In the genomic region with DNA sequence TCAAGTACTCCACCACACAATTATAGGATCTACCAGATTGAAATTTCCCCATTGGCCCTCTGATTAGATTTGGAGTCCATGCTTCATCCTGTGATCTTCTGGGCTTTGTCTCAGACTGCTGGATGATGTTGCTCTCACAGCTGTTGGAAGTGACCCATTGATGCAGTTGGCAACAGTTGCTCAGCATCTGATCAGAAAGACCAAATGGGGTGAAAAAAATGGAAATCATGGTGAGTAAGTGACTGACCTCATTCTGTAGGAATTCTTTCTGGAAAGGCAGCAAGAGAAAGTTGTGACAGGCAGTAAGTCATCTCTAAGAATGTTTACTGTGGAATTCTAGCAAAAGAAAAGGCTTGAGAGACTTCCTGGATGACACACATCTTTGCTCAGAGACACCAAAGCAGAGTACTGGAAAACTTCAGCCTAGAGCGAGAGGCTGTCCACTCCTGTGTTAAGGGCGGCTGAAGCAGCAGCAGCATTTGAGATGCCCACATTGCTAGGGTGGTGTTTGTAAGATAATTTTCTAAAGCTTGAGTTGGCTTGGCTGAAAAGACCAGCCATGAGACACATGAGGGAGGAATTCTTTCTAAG, we compare ENCODE assay signal across 14 mouse cellular contexts. TPM values are rescaled to one million over a fixed set of nuclear protein-coding genes. Genes with fewer than 3 reads are reported as not detected.
A peak's percentile ranks its signal among the peaks of the same experiment; 100 is the strongest.
DNase-seq lines count a peak whose midpoint lies in the region; ATAC-seq and TF ChIP-seq lines count a peak whose summit lies in the region.
"Had no signal": no experiment of that assay in that cellular context is flagged by ENCODE, and none has a peak within 500 bp of the region (broad histone marks: within the 10 kb centered on the region; RNA-seq: fewer than 3 reads in every experiment).

No protein-coding gene starts in this region.

- no peak for TF ChIP-seq POLR2A in heart, adult 2 months (IDR thresholded peaks at IDR 0.05; ENCODE audit: insufficient read depth, low read depth, low read length)

- peaks cover 4% of the 10 kb centered on the region; the same call in 1 of the 2 replicates for H3K4me1 ChIP-seq in heart, adult 2 months (ENCODE audit: control insufficient read depth, insufficient read depth, low read length)
- H3K4me1 ChIP-seq in heart, embryonic 10.5 days = no peaks in the 10 kb centered on the region
- no peaks in the 10 kb centered on the region for H3K4me1 ChIP-seq in lung, embryonic 16.5 days (replicated peaks; ENCODE audit: control insufficient read depth, insufficient read depth, low read length)
- H3K4me1 ChIP-seq: limb, embryonic 12.5 days had no signal

- H3K36me3 ChIP-seq in heart, adult 2 months (ENCODE audit: control insufficient read depth, insufficient read depth, low read length) = no peaks in the 10 kb centered on the region
- no peaks in the 10 kb centered on the region for H3K36me3 ChIP-seq in heart, embryonic 10.5 days
- H3K36me3 ChIP-seq in lung, embryonic 16.5 days (ENCODE audit: control insufficient read depth, insufficient read depth, low read length) = no peaks in the 10 kb centered on the region
- H3K36me3 ChIP-seq: limb, embryonic 12.5 days had no signal

- no peak overlapping the region for H3K4me2 ChIP-seq in lung, embryonic 16.5 days (ENCODE audit: low read depth, low read length)
- H3K4me2 ChIP-seq: limb, embryonic 12.5 days had no signal

- no peak for TF ChIP-seq CTCF in heart, adult 2 months (IDR thresholded peaks at IDR 0.05)

- TF ChIP-seq EP300 in heart, adult 2 months (IDR thresholded peaks at IDR 0.05; ENCODE audit: insufficient read depth, low read depth, low read length) = no peak

- no peaks in the 10 kb centered on the region for H3K9me3 ChIP-seq in heart, embryonic 10.5 days
- no peaks in the 10 kb centered on the region for H3K9me3 ChIP-seq in lung, embryonic 16.5 days (ENCODE audit: control insufficient read depth, low read length)
- H3K9me3 ChIP-seq: limb, embryonic 12.5 days had no signal

- H3K27ac ChIP-seq in heart, adult 2 months = no peak overlapping the region
- no peak overlapping the region for H3K27ac ChIP-seq in heart, embryonic 10.5 days
- peak overlapping the region; percentile 36; the same call in 1 of the 2 replicates for H3K27ac ChIP-seq in lung, embryonic 16.5 days (ENCODE audit: low read length)
- H3K27ac ChIP-seq: limb, embryonic 12.5 days had no signal

- no peaks in the 10 kb centered on the region for H3K27me3 ChIP-seq in heart, adult 2 months (ENCODE audit: control insufficient read depth, insufficient read depth, low read length)
- H3K27me3 ChIP-seq in heart, embryonic 10.5 days (ENCODE audit: insufficient read depth, poor library complexity, severe bottlenecking) = 0 out of 2 replicates have a peak, but pooled peaks cover 4% of the 10 kb centered on the region
- no peaks in the 10 kb centered on the region for H3K27me3 ChIP-seq in lung, embryonic 16.5 days (ENCODE audit: control insufficient read depth, insufficient read depth, low read depth, low read length)
- H3K27me3 ChIP-seq: CH12.LX; limb, embryonic 12.5 days had no signal

- ATAC-seq in lung, embryonic 16.5 days (ENCODE audit: low read depth) = peak; percentile 88

- no peaks in the 10 kb centered on the region for H3K79me2 ChIP-seq in heart, adult 2 months (replicated peaks; ENCODE audit: control insufficient read depth, insufficient read depth, low read length)

- no peak overlapping the region for H3K9ac ChIP-seq in heart, adult 2 months (ENCODE audit: low read depth, low read length)
- H3K9ac ChIP-seq in lung, embryonic 16.5 days (ENCODE audit: low read length) = no peak overlapping the region
- H3K9ac ChIP-seq: limb, embryonic 12.5 days had no signal

- intact Hi-C loops in heart, adult 2 months (cut with DNase I) = no loop called here

- WGBS in heart, adult 2 months = 66% methylated on average over 2 of the region's 2 CpGs
- 65% methylated on average over 2 of the region's 2 CpGs for WGBS in heart, embryonic 10.5 days
- 46% methylated on average over 2 of the region's 2 CpGs for WGBS in lung, embryonic 16.5 days

- H3K4me3 ChIP-seq in heart, adult 2 months = no peak overlapping the region
- H3K4me3 ChIP-seq in heart, embryonic 10.5 days = no peak overlapping the region
- no peak overlapping the region for H3K4me3 ChIP-seq in lung, embryonic 16.5 days (ENCODE audit: low read length)
- H3K4me3 ChIP-seq: erythroblast, embryonic 14.5 days; limb, embryonic 12.5 days had no signal

- DNase-seq in heart, adult 2 months = peak; percentile 36 to 61
- no peak for DNase-seq in heart, embryonic 10.5 days (ENCODE audit: low spot score)
- DNase-seq in Muller cell, postnatal 12 days (ENCODE audit: inconsistent ontology term) = peak; percentile 97
- peak; percentile 13 for DNase-seq in gastrocnemius, postnatal 10 days
- no peak for DNase-seq in T-cell, adult 2 months (ENCODE audit: low spot score)
- DNase-seq in left cerebral cortex, adult 8-10 months (ENCODE audit: low spot score in 2 of 2) = no peak
- no peak for DNase-seq in layer of hippocampus, postnatal 14 days (ENCODE audit: low spot score in 2 of 2)
- DNase-seq: cerebellum, adult 18-20 months; right cerebral cortex, adult 18-20 months had no signal

RNA-seq across cellular contexts. Expression of a gene that starts 31.3 kb away (rescaled TPM):
- under 1 TPM; 0.16 to 0.41 TPM for total RNA-seq in heart, adult 2 months (2021)
- polyA plus RNA-seq in heart, adult 2 months (2012; rRNA removed) = 0.79 and 1.00 TPM in 2 replicates
- polyA plus RNA-seq in heart, embryonic 10.5 days (2016; fragmentation: Nextera tagmentation; extraction: Ambion mirVana) = 35.3 and 60.9 TPM in 2 replicates
- total RNA-seq in gastrocnemius, postnatal 10 days (2021) = 10 to 100 TPM; 25.7 to 52.9 TPM
- polyA plus RNA-seq in lung, embryonic 16.5 days (2015; fragmentation: Nextera tagmentation; extraction: Ambion mirVana) = 41.8 and 45.2 TPM in 2 replicates
- 1 to 10 TPM; 1.9 to 3.2 (median 2.1) TPM for total RNA-seq in left cerebral cortex, adult 8-10 months (2022)
- 10 to 100 TPM; 15.9 to 18.7 TPM for total RNA-seq in layer of hippocampus, postnatal 14 days (2021)
- total RNA-seq: megakaryocyte-erythroid progenitor cell, adult 5-6 weeks had no signal
- polyA plus RNA-seq: erythroblast, embryonic 14.5 days had no signal

Comparison
In these comparisons a context has a peak if more than half of its experiments do, and no peak if none do; other contexts are left out.
1. DNase-seq: peak in heart, adult 2 months (2 of 2), Muller cell, postnatal 12 days (single experiment) and gastrocnemius, postnatal 10 days (single experiment); none in heart, embryonic 10.5 days (single experiment), T-cell, adult 2 months (single experiment), left cerebral cortex, adult 8-10 months (0 of 2) and layer of hippocampus, postnatal 14 days (0 of 2).